Mouse (Mus musculus): ENCODE measurements around the gene Ldlrad3. TPM values are rescaled to one million over a fixed set of nuclear protein-coding genes. Genes with fewer than 3 reads are reported as not detected.
A peak's percentile ranks its signal among the peaks of the same experiment; 100 is the strongest.

The Ldlrad3 gene
- polyA plus RNA-seq, 1 experiment from 2014 or later = 13.5 TPM

GRCm38 (mm10) chr2:101967601-101968000 is 218.6 kb downstream of the Ldlrad3 start:
- WGBS = 50% methylated on average over 4 of the region's 4 CpGs
- H3K9ac ChIP-seq (ENCODE audit: low read length) = no peak overlapping the region
- no peak for ATAC-seq (replicated peaks; ENCODE audit: extremely low read depth, insufficient read depth, low FRiP score)
- no peak overlapping the region for H3K27ac ChIP-seq (ENCODE audit: low read length)
- no peak overlapping the region for H3K4me2 ChIP-seq (ENCODE audit: low read depth, low read length)
- no peaks in the 10 kb centered on the region for H3K9me3 ChIP-seq (replicated peaks; ENCODE audit: control insufficient read depth, low read length)
- no peaks in the 10 kb centered on the region for H3K36me3 ChIP-seq (ENCODE audit: control insufficient read depth, insufficient read depth)
- no peaks in the 10 kb centered on the region for H3K27me3 ChIP-seq (ENCODE audit: control insufficient read depth, insufficient read depth, low read length)
- H3K4me3 ChIP-seq (ENCODE audit: low read length) = no peak overlapping the region
- H3K4me1 ChIP-seq (ENCODE audit: control insufficient read depth, insufficient read depth, low read length) = peaks cover 11% of the 10 kb centered on the region

GRCm38 (mm10) chr2:101967152-101967551 is 219.0 kb downstream of the Ldlrad3 start:
- Histone ChIP-seq H3K4me2 (ENCODE audit: low read depth, low read length) (no peak overlapping the region), H3K36me3 (ENCODE audit: control insufficient read depth, insufficient read depth) (no peaks in the 10 kb centered on the region), H3K9me3 (replicated peaks; ENCODE audit: control insufficient read depth, low read length) (no peaks in the 10 kb centered on the region), H3K27ac (ENCODE audit: low read length) (no peak overlapping the region), H3K4me3 (ENCODE audit: low read length) (no peak overlapping the region), H3K9ac (ENCODE audit: low read length) (0 out of 2 replicates have a peak overlapping the region, but pooled peaks have one; percentile 33), H3K4me1 (ENCODE audit: control insufficient read depth, insufficient read depth, low read length) (peaks cover 11% of the 10 kb centered on the region), H3K27me3 (ENCODE audit: control insufficient read depth, insufficient read depth, low read length) (no peaks in the 10 kb centered on the region)
- ATAC-seq (replicated peaks; ENCODE audit: extremely low read depth, insufficient read depth, low FRiP score) = no peak
- WGBS = 42% methylated on average over 7 of the region's 7 CpGs

- ATAC-seq (replicated peaks; ENCODE audit: extremely low read depth, insufficient read depth, low FRiP score) = no peak
Measured at GRCm38 (mm10) chr2:101966017-101966416, 220.2 kb downstream of the Ldlrad3 start.

GRCm38 (mm10) chr2:101965515-101965914 is 220.7 kb downstream of the Ldlrad3 start:
- no peak overlapping the region for H3K27ac ChIP-seq (ENCODE audit: low read length)
- no peaks in the 10 kb centered on the region for H3K36me3 ChIP-seq (ENCODE audit: control insufficient read depth, insufficient read depth)
- peaks cover 11% of the 10 kb centered on the region for H3K4me1 ChIP-seq (ENCODE audit: control insufficient read depth, insufficient read depth, low read length)
- H3K4me3 ChIP-seq (ENCODE audit: low read length) = no peak overlapping the region
- no peak overlapping the region for H3K4me2 ChIP-seq (ENCODE audit: low read depth, low read length)
- H3K9me3 ChIP-seq (replicated peaks; ENCODE audit: control insufficient read depth, low read length) = no peaks in the 10 kb centered on the region
- no peak for ATAC-seq (replicated peaks; ENCODE audit: extremely low read depth, insufficient read depth, low FRiP score)
- no peak overlapping the region for H3K9ac ChIP-seq (ENCODE audit: low read length)
- H3K27me3 ChIP-seq (ENCODE audit: control insufficient read depth, insufficient read depth, low read length) = no peaks in the 10 kb centered on the region
- WGBS = 59% methylated on average over 5 of the region's 5 CpGs

More at GRCm38 (mm10) chr2:101966017-101966416, 220.2 kb downstream of the Ldlrad3 start:
- H3K27me3 ChIP-seq (ENCODE audit: control insufficient read depth, insufficient read depth, low read length) = no peaks in the 10 kb centered on the region
- peaks cover 11% of the 10 kb centered on the region for H3K4me1 ChIP-seq (ENCODE audit: control insufficient read depth, insufficient read depth, low read length)
- no peaks in the 10 kb centered on the region for H3K9me3 ChIP-seq (replicated peaks; ENCODE audit: control insufficient read depth, low read length)
- no peak overlapping the region for H3K27ac ChIP-seq (ENCODE audit: low read length)
- no peak overlapping the region for H3K4me2 ChIP-seq (ENCODE audit: low read depth, low read length)
- no peak overlapping the region for H3K9ac ChIP-seq (ENCODE audit: low read length)
- no peaks in the 10 kb centered on the region for H3K36me3 ChIP-seq (ENCODE audit: control insufficient read depth, insufficient read depth)
- no peak overlapping the region for H3K4me3 ChIP-seq (ENCODE audit: low read length)
- 78% methylated on average over 4 of the region's 4 CpGs for WGBS

GRCm38 (mm10) chr2:101963367-101963766 is 222.8 kb downstream of the Ldlrad3 start:
- no peak for ATAC-seq (replicated peaks; ENCODE audit: extremely low read depth, insufficient read depth, low FRiP score)
- H3K9me3 ChIP-seq (replicated peaks; ENCODE audit: control insufficient read depth, low read length) = no peaks in the 10 kb centered on the region
- no peaks in the 10 kb centered on the region for H3K36me3 ChIP-seq (ENCODE audit: control insufficient read depth, insufficient read depth)
- no peak overlapping the region for H3K4me3 ChIP-seq (ENCODE audit: low read length)
- H3K9ac ChIP-seq (ENCODE audit: low read length) = no peak overlapping the region
- no peak overlapping the region for H3K4me2 ChIP-seq (ENCODE audit: low read depth, low read length)
- H3K4me1 ChIP-seq (ENCODE audit: control insufficient read depth, insufficient read depth, low read length) = peaks cover 11% of the 10 kb centered on the region
- 84% methylated on average over 3 of the region's 3 CpGs for WGBS
- no peak overlapping the region for H3K27ac ChIP-seq (ENCODE audit: low read length)
- no peaks in the 10 kb centered on the region for H3K27me3 ChIP-seq (ENCODE audit: control insufficient read depth, insufficient read depth, low read length)

GRCm38 (mm10) chr2:101962349-101962748 is 223.8 kb downstream of the Ldlrad3 start:
- 79% methylated on average over 7 of the region's 7 CpGs for WGBS

GRCm38 (mm10) chr2:101961391-101961790 is 224.8 kb downstream of the Ldlrad3 start:
- 81% methylated on average over 1 of the region's 1 CpGs for WGBS
- H3K36me3 ChIP-seq (ENCODE audit: control insufficient read depth, insufficient read depth) = no peaks in the 10 kb centered on the region
- H3K27ac ChIP-seq (ENCODE audit: low read length) = no peak overlapping the region
- ATAC-seq (replicated peaks; ENCODE audit: extremely low read depth, insufficient read depth, low FRiP score) = no peak
- no peaks in the 10 kb centered on the region; the same call in 1 of the 2 replicates for H3K4me1 ChIP-seq (ENCODE audit: control insufficient read depth, insufficient read depth, low read length)
- no peak overlapping the region for H3K4me3 ChIP-seq (ENCODE audit: low read length)
- H3K27me3 ChIP-seq (ENCODE audit: control insufficient read depth, insufficient read depth, low read length) = no peaks in the 10 kb centered on the region
- no peak overlapping the region for H3K9ac ChIP-seq (ENCODE audit: low read length)
- H3K9me3 ChIP-seq (replicated peaks; ENCODE audit: control insufficient read depth, low read length) = no peaks in the 10 kb centered on the region
- H3K4me2 ChIP-seq (ENCODE audit: low read depth, low read length) = no peak overlapping the region

More at GRCm38 (mm10) chr2:101962349-101962748, 223.8 kb downstream of the Ldlrad3 start:
- Histone ChIP-seq H3K4me2 (ENCODE audit: low read depth, low read length) (no peak overlapping the region), H3K9me3 (replicated peaks; ENCODE audit: control insufficient read depth, low read length) (no peaks in the 10 kb centered on the region), H3K4me3 (ENCODE audit: low read length) (no peak overlapping the region), H3K36me3 (ENCODE audit: control insufficient read depth, insufficient read depth) (no peaks in the 10 kb centered on the region), H3K9ac (ENCODE audit: low read length) (no peak overlapping the region), H3K27me3 (ENCODE audit: control insufficient read depth, insufficient read depth, low read length) (no peaks in the 10 kb centered on the region), H3K4me1 (ENCODE audit: control insufficient read depth, insufficient read depth, low read length) (peaks cover 4% of the 10 kb centered on the region), H3K27ac (ENCODE audit: low read length) (no peak overlapping the region)
- no peak for ATAC-seq (replicated peaks; ENCODE audit: extremely low read depth, insufficient read depth, low FRiP score)

GRCm38 (mm10) chr2:101960658-101961057 is 225.5 kb downstream of the Ldlrad3 start:
- H3K9ac ChIP-seq (ENCODE audit: low read length) = no peak overlapping the region
- no peak overlapping the region for H3K4me2 ChIP-seq (ENCODE audit: low read depth, low read length)
- H3K27me3 ChIP-seq (ENCODE audit: control insufficient read depth, insufficient read depth, low read length) = no peaks in the 10 kb centered on the region
- WGBS = 47% methylated on average over 8 of the region's 8 CpGs
- no peaks in the 10 kb centered on the region for H3K4me1 ChIP-seq (ENCODE audit: control insufficient read depth, insufficient read depth, low read length)
- no peaks in the 10 kb centered on the region for H3K9me3 ChIP-seq (replicated peaks; ENCODE audit: control insufficient read depth, low read length)
- H3K4me3 ChIP-seq (ENCODE audit: low read length) = no peak overlapping the region
- H3K36me3 ChIP-seq (ENCODE audit: control insufficient read depth, insufficient read depth) = no peaks in the 10 kb centered on the region
- no peak overlapping the region for H3K27ac ChIP-seq (ENCODE audit: low read length)
- no peak for ATAC-seq (replicated peaks; ENCODE audit: extremely low read depth, insufficient read depth, low FRiP score)

GRCm38 (mm10) chr2:101956125-101956524 is 230.1 kb downstream of the Ldlrad3 start:
- H3K27me3 ChIP-seq (ENCODE audit: control insufficient read depth, insufficient read depth, low read length) = no peaks in the 10 kb centered on the region
- no peaks in the 10 kb centered on the region for H3K9me3 ChIP-seq (replicated peaks; ENCODE audit: control insufficient read depth, low read length)
- no peak overlapping the region for H3K4me2 ChIP-seq (ENCODE audit: low read depth, low read length)
- no peak for ATAC-seq (replicated peaks; ENCODE audit: extremely low read depth, insufficient read depth, low FRiP score)
- peaks cover 7% of the 10 kb centered on the region for H3K36me3 ChIP-seq (ENCODE audit: control insufficient read depth, insufficient read depth)
- WGBS = 50% methylated on average over 10 of the region's 10 CpGs
- no peak overlapping the region for H3K4me3 ChIP-seq (ENCODE audit: low read length)
- H3K9ac ChIP-seq (ENCODE audit: low read length) = no peak overlapping the region
- no peaks in the 10 kb centered on the region for H3K4me1 ChIP-seq (ENCODE audit: control insufficient read depth, insufficient read depth, low read length)
- H3K27ac ChIP-seq (ENCODE audit: low read length) = no peak overlapping the region

All from heart, embryonic 16.5 days (tissue).